Mouse (Mus musculus) heart, postnatal 0 days (tissue): ENCODE results near the gene St5. TPM values are rescaled to one million over a fixed set of nuclear protein-coding genes. Genes with fewer than 3 reads are reported as not detected.

ENCODE experiments used
- ATAC-seq: fragments of 200-750 bp; cut with Nextera tagmentation; 2 replicates; pipeline ENCODE4 v1.8.0; 2017; ENCODE audit warnings: low read depth, moderate number of reproducible peaks, moderate library complexity; ENCODE audit not compliant: insufficient read depth
- DNase-seq: peaks from one replicate; pipeline ENCODE4 v3.0.0-alpha.2; 2016; ENCODE audit warnings: low spot score
- H3K27ac ChIP-seq: fragments of 300-500 bp; sonication (generic); 2 replicates; pipeline ENCODE4 v1.5.1; 2014; ENCODE audit warnings: low read depth, mild to moderate bottlenecking
- H3K27me3 ChIP-seq: fragments of 300-500 bp; sonication (generic); 2 replicates; pipeline ENCODE4 v1.6.1; 2014; ENCODE audit warnings: low read length, mixed read lengths; ENCODE audit not compliant: control insufficient read depth, insufficient read depth
- H3K36me3 ChIP-seq: fragments of 300-500 bp; sonication (generic); replicated peaks from 2 replicates; pipeline ENCODE4 v1.6.1; 2014; ENCODE audit warnings: low read length, mixed read lengths; ENCODE audit not compliant: control insufficient read depth, insufficient read depth
- H3K4me1 ChIP-seq: fragments of 300-500 bp; sonication (generic); 2 replicates; pipeline ENCODE4 v1.6.1; 2014; ENCODE audit warnings: antibody characterized with exemption; ENCODE audit not compliant: control insufficient read depth, insufficient read depth
- H3K4me2 ChIP-seq: fragments of 300-500 bp; sonication (generic); 2 replicates; pipeline ENCODE4 v1.6.1; 2014; ENCODE audit warnings: low read depth, mild to moderate bottlenecking, low read length, moderate library complexity
- H3K4me3 ChIP-seq: fragments of 300-500 bp; sonication (generic); 2 replicates; pipeline ENCODE4 v1.5.1; 2014; ENCODE audit warnings: low read depth, low read length
- H3K9ac ChIP-seq: fragments of 300-500 bp; sonication (generic); replicated peaks from 2 replicates; pipeline ENCODE4 v1.6.1; 2014; ENCODE audit warnings: low read depth, low read length, mixed read lengths
- H3K9me3 ChIP-seq: fragments of 300-500 bp; sonication (generic); replicated peaks from 2 replicates; pipeline ENCODE4 v1.6.1; 2016; ENCODE audit warnings: low read length; ENCODE audit not compliant: control insufficient read depth
- CTCF ChIP-seq: IDR thresholded peaks from 2 replicates; pipeline ENCODE4 v1.5.1; 2016; ENCODE audit warnings: antibody characterized with exemption, control low read depth, low read depth
- EP300 ChIP-seq: IDR thresholded peaks from 2 replicates; pipeline ENCODE4 v1.6.1; 2016; ENCODE audit warnings: antibody characterized with exemption, low read depth
- WGBS: fragments of 180-500 bp; shearing (Covaris S2); extraction: QIAGEN DNeasy Blood & Tissue Kit; methylation state at CpG from one replicate; pipeline ENCODE4 v1.1.7; 2014; 5-methylcytosine and 5-hydroxymethylcytosine counted together
- polyA plus RNA-seq: library from polyadenylated mRNA; unstranded; fragments of >200 nt; fragmentation: Nextera tagmentation; extraction: Ambion mirVana; gene quantifications from 2 replicates; pipeline ENCODE4 v1.2.1, GENCODE M21; 2015
- total RNA-seq: library from RNA; depleted of rRNA; stranded (reverse); fragments of >200 nt; gene quantifications from 2 replicates; pipeline ENCODE4 v1.2.3, GENCODE M21; 2014; ENCODE audit warnings: low replicate concordance

The St5 gene
- total and polyA plus RNA-seq, 2 experiments from 2014 or later, result 28.8 to 58.8 TPM

DNA sequence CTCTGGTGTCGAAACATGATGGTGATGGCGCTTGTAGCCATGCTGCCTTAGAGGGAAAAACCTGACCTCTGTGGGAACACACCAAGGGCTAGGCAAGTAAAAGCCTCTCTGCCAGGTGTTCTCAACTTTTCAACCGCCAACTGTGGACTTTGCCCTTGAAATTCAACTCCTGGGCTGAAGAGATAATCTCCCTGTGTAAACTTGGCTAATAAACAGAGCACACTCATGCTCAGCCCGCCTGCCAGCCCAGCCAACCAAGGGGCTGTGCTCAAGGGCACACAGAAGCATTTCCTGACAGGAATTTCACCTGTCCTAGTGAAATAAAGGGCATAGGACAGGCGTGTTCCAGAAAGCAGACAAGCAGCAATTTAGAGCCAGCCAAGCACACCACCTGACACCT lies 100.8 kb downstream of the St5 start:
- Histone ChIP-seq H3K9me3 (no peaks in the 10 kb centered on the region), H3K4me3 (no peak overlapping the region), H3K4me1 (peaks cover 51% of the 10 kb centered on the region), H3K27me3 (no peaks in the 10 kb centered on the region), H3K36me3 (no peaks in the 10 kb centered on the region), H3K4me2 (no peak overlapping the region), H3K27ac (peak overlapping the region; percentile 95), H3K9ac (0 out of 2 replicates have a peak overlapping the region, but pooled peaks have one; percentile 11)
- ATAC-seq (peak; percentile 90), DNase-seq (peak; percentile 79)
- no peak for TF ChIP-seq EP300
- no peak for TF ChIP-seq CTCF
- WGBS, result 45% methylated on average over 5 of the region's 5 CpGs

DNA sequence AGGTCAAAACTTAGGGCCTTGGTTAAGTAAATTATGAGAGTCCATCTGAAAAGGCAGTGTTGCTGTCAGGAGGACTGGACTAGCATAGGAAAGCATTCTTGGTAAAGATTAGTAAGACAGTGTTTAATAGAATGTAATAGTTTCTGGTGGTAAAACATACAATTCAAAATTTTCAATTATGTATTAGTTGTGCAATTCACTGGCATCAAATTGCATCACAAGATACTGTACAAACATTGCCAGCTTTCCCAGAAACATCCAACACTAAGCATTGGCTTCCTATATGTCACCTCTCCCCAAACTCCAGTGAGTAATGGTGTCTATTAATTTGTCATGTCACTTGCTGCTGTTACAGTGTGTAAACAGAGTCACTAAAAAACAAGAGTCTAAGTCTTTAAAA lies 101.4 kb downstream of the St5 start:
- TF ChIP-seq CTCF, result no peak
- H3K4me3 ChIP-seq, result no peak overlapping the region
- H3K9me3 ChIP-seq, result no peaks in the 10 kb centered on the region
- ATAC-seq, result no peak
- H3K36me3 ChIP-seq, result no peaks in the 10 kb centered on the region
- H3K4me2 ChIP-seq, result no peak overlapping the region
- H3K4me1 ChIP-seq, result peaks cover 46% of the 10 kb centered on the region
- H3K27me3 ChIP-seq, result no peaks in the 10 kb centered on the region
- no peak overlapping the region for H3K9ac ChIP-seq
- no peak for DNase-seq
- peak overlapping the region; percentile 95 for H3K27ac ChIP-seq

DNA sequence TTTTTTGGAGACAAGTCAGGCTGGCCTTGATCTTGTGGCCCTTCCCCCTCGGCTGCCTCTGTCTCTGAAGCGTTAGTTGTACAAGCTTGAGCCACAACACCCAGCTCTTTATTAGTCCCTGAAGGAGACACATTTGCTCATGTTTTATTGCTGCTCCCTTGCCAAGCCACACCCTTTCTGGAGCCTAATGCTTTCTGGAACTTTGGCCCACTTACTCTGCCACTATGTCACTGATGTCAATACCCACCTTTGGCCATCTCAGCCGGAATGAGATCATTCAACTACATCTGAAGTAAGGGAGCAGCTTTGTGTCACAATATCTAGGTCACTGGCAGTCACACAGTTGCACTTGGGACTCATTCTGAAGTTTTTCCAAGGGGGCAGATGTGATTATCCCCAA lies 102.7 kb downstream of the St5 start:
- no peak overlapping the region for H3K4me3 ChIP-seq
- H3K36me3 ChIP-seq, result no peaks in the 10 kb centered on the region
- no peak overlapping the region for H3K4me2 ChIP-seq
- H3K4me1 ChIP-seq, result peaks cover 38% of the 10 kb centered on the region
- no peaks in the 10 kb centered on the region for H3K9me3 ChIP-seq
- 24% methylated on average over 3 of the region's 3 CpGs for WGBS
- peak; percentile 56 for ATAC-seq
- TF ChIP-seq EP300, result no peak
- TF ChIP-seq CTCF, result no peak
- peak overlapping the region; percentile 95 for H3K27ac ChIP-seq
- H3K27me3 ChIP-seq, result no peaks in the 10 kb centered on the region
- DNase-seq, result peak; percentile 57
- H3K9ac ChIP-seq, result no peak overlapping the region

GRCm38 (mm10) chr7:109599998-109600397 lies 103.4 kb downstream of the St5 start:
- H3K9ac ChIP-seq, result no peak overlapping the region
- TF ChIP-seq CTCF (no peak), EP300 (no peak)
- H3K4me2 ChIP-seq, result no peak overlapping the region
- no peaks in the 10 kb centered on the region for H3K27me3 ChIP-seq
- peak overlapping the region; percentile 95 for H3K27ac ChIP-seq
- no peaks in the 10 kb centered on the region for H3K9me3 ChIP-seq
- H3K4me1 ChIP-seq, result peaks cover 38% of the 10 kb centered on the region
- no peaks in the 10 kb centered on the region for H3K36me3 ChIP-seq
- ATAC-seq (no peak), DNase-seq (no peak)
- 54% methylated on average over 4 of the region's 4 CpGs for WGBS
- no peak overlapping the region for H3K4me3 ChIP-seq

DNA sequence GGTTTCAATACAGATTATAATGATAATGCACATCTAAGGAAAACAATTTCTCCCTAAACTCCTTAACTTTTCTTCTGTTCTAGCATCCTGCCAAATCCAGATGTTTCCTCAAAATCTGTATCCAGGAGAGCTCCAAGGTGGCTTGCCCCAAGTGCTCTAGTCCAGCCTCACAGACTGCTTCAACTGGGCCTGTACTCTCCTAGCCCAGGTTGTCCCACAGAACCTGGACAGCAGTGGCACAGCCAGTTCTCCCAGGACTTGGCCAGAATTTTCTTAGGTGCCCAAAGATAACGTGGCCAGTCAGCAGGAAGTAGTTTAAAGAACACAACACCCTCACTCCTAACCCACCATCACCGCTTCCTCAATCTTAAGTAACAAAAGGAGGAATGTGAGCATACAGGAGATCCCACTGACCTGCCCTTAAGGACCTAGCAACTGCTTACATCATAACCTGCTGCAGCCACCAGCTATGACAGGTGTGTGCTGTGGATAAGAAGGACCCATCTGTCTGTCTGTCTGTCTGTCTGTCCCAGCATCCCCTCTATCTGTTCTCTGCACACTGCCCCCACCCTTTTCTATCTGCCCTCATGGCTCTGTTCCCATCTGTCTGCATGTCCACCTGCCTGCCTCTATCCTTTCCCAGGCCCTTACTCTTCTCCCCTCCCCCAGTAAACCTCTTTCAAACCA lies 108.4 kb downstream of the St5 start:
- WGBS, result 67% methylated on average over 2 of the region's 2 CpGs
- no peaks in the 10 kb centered on the region for H3K9me3 ChIP-seq
- peaks cover 42% of the 10 kb centered on the region for H3K4me1 ChIP-seq
- TF ChIP-seq CTCF (no peak), EP300 (no peak)
- no peaks in the 10 kb centered on the region for H3K36me3 ChIP-seq
- H3K9ac ChIP-seq, result no peak overlapping the region
- no peak overlapping the region for H3K4me2 ChIP-seq
- no peaks in the 10 kb centered on the region for H3K27me3 ChIP-seq
- DNase-seq (no peak), ATAC-seq (no peak)
- no peak overlapping the region for H3K27ac ChIP-seq
- H3K4me3 ChIP-seq, result no peak overlapping the region

- Histone ChIP-seq H3K9ac (no peak overlapping the region), H3K4me3 (no peak overlapping the region), H3K4me1 (peaks cover 38% of the 10 kb centered on the region), H3K4me2 (no peak overlapping the region), H3K27ac (no peak overlapping the region), H3K9me3 (no peaks in the 10 kb centered on the region), H3K27me3 (no peaks in the 10 kb centered on the region), H3K36me3 (no peaks in the 10 kb centered on the region)
- ATAC-seq (no peak), DNase-seq (no peak)
- no peak for TF ChIP-seq CTCF
These were observed 109.4 kb downstream of the St5 start for GRCm38 (mm10) chr7:109593992-109594391.
